Mouse (Mus musculus): ENCODE results near the gene Anxa3.

GRCm38 (mm10) chr5:96747195-96747984 is 45.7 kb upstream of the Anxa3 start:
- TF ChIP-seq POLR2A (IDR thresholded peaks at IDR 0.05; ENCODE audit: low read depth, low read length) (no peak), CTCF (IDR thresholded peaks at IDR 0.05; ENCODE audit: extremely low read depth, insufficient read length, insufficient replicate concordance, low read depth, low read length) (no peak)

Data from small intestine, adult 2 months (tissue).